Mouse (Mus musculus): ENCODE results near the gene Ccnd2. TPM values are rescaled to one million over a fixed set of nuclear protein-coding genes. Genes with fewer than 3 reads are reported as not detected.
A peak's percentile ranks its signal among the peaks of the same experiment; 100 is the strongest.

The Ccnd2 gene
- 78.2 and 110 TPM in 2 replicates for polyA plus RNA-seq (2014; fragmentation: Nextera tagmentation; extraction: Ambion mirVana)

- no peaks in the 10 kb centered on the region for H3K36me3 ChIP-seq (ENCODE audit: control insufficient read depth, insufficient read depth, low read length)
- H3K27me3 ChIP-seq (ENCODE audit: control insufficient read depth, insufficient read depth, low read length) = peaks cover 28% of the 10 kb centered on the region
- under 1% methylated on average over 39 of the region's 40 CpGs for WGBS
- H3K9ac ChIP-seq (replicated peaks; ENCODE audit: low read depth, low read length) = peak within 1 kb of the TSS; percentile 35
- peak within 1 kb of the TSS; percentile 70 for H3K4me2 ChIP-seq (ENCODE audit: low read depth, low read length)
- ATAC-seq (ENCODE audit: low read depth) = peak; percentile 47
- peaks cover 39% of the 10 kb centered on the region for H3K4me1 ChIP-seq (ENCODE audit: control insufficient read depth, insufficient read depth, low read length)
- H3K9me3 ChIP-seq (ENCODE audit: control insufficient read depth, low read length) = no peaks in the 10 kb centered on the region
- no peak within 1 kb of the TSS for H3K27ac ChIP-seq (ENCODE audit: low read depth, low read length)
- H3K4me3 ChIP-seq (ENCODE audit: low read depth, low read length) = peak within 1 kb of the TSS; percentile 29
These were observed at the start of gene Ccnd2 for GRCm38 (mm10) chr6:127152106-127152951. Gene Ccnd2 (minus strand): TSS chr6:127152193.

DNA sequence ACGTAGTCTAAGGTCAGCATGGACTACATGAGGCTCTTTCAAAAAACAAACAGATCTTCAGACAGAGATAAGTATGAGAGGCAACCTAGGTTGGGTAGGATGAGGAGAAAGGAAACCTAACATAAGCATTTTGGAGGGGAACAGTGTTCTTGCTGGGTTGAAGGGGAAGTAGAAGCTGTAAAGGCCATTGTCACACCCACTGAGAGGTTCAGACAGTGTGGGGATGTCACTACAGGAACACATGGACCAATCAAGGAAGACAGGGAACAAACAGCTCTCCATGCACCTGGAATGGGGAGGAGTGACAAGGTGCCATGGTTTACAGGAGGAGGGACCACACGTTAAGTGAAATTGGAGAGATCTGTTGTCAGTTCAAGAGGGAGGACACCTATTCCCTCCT lies 45.0 kb upstream of the Ccnd2 start:
- WGBS = 91% methylated on average over 2 of the region's 2 CpGs
- Histone ChIP-seq H3K36me3 (ENCODE audit: control insufficient read depth, insufficient read depth, low read length) (no peaks in the 10 kb centered on the region), H3K9ac (replicated peaks; ENCODE audit: low read depth, low read length) (no peak overlapping the region), H3K4me2 (ENCODE audit: low read depth, low read length) (no peak overlapping the region), H3K9me3 (ENCODE audit: control insufficient read depth, low read length) (no peaks in the 10 kb centered on the region), H3K27ac (ENCODE audit: low read depth, low read length) (no peak overlapping the region), H3K4me1 (ENCODE audit: control insufficient read depth, insufficient read depth, low read length) (no peaks in the 10 kb centered on the region), H3K27me3 (ENCODE audit: control insufficient read depth, insufficient read depth, low read length) (no peaks in the 10 kb centered on the region), H3K4me3 (ENCODE audit: low read depth, low read length) (no peak overlapping the region)
- ATAC-seq (ENCODE audit: low read depth) = no peak

DNA sequence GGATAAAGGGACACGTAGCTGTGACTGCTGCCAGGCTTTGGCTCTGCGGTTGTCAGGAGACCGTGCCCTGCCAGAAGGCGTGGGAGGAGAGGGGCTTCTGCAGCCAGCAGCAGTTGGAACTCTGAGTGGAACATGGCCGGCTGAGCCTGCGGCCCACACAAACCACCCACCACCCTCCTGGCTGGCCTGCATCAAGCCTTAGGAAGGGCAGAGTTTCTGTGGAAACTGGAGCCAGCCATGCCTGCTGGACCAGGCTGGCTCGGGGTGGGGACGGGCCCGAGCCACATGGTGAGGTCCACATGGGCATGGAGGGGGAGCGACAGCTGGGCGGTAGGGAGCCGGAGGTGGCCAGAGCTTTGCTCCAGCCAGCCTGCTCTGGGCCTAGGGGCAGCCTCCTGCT lies 29.3 kb upstream of the Ccnd2 start:
- no peaks in the 10 kb centered on the region for H3K4me1 ChIP-seq (ENCODE audit: control insufficient read depth, insufficient read depth, low read length)
- no peak overlapping the region for H3K27ac ChIP-seq (ENCODE audit: low read depth, low read length)
- no peaks in the 10 kb centered on the region for H3K9me3 ChIP-seq (ENCODE audit: control insufficient read depth, low read length)
- no peak overlapping the region for H3K9ac ChIP-seq (replicated peaks; ENCODE audit: low read depth, low read length)
- no peaks in the 10 kb centered on the region for H3K27me3 ChIP-seq (ENCODE audit: control insufficient read depth, insufficient read depth, low read length)
- no peak overlapping the region for H3K4me3 ChIP-seq (ENCODE audit: low read depth, low read length)
- H3K36me3 ChIP-seq (ENCODE audit: control insufficient read depth, insufficient read depth, low read length) = no peaks in the 10 kb centered on the region
- no peak overlapping the region for H3K4me2 ChIP-seq (ENCODE audit: low read depth, low read length)
- ATAC-seq (ENCODE audit: low read depth) = no peak
- WGBS = 83% methylated on average over 12 of the region's 12 CpGs

- Histone ChIP-seq H3K27ac (ENCODE audit: low read depth, low read length) (no peak overlapping the region), H3K4me1 (ENCODE audit: control insufficient read depth, insufficient read depth, low read length) (no peaks in the 10 kb centered on the region), H3K9me3 (ENCODE audit: control insufficient read depth, low read length) (no peaks in the 10 kb centered on the region), H3K4me3 (ENCODE audit: low read depth, low read length) (no peak overlapping the region), H3K36me3 (ENCODE audit: control insufficient read depth, insufficient read depth, low read length) (no peaks in the 10 kb centered on the region), H3K27me3 (ENCODE audit: control insufficient read depth, insufficient read depth, low read length) (no peaks in the 10 kb centered on the region), H3K4me2 (ENCODE audit: low read depth, low read length) (no peak overlapping the region), H3K9ac (replicated peaks; ENCODE audit: low read depth, low read length) (no peak overlapping the region)
- no peak for ATAC-seq (ENCODE audit: low read depth)
- WGBS = 49% methylated on average over 12 of the region's 12 CpGs
These were observed 27.2 kb upstream of the Ccnd2 start for GRCm38 (mm10) chr6:127179056-127179759.

GRCm38 (mm10) chr6:127177962-127178361 lies 26.0 kb upstream of the Ccnd2 start:
- H3K4me3 ChIP-seq (ENCODE audit: low read depth, low read length) = no peak overlapping the region
- 81% methylated on average over 7 of the region's 7 CpGs for WGBS
- H3K4me1 ChIP-seq (ENCODE audit: control insufficient read depth, insufficient read depth, low read length) = no peaks in the 10 kb centered on the region

GRCm38 (mm10) chr6:127177441-127177840 lies 25.4 kb upstream of the Ccnd2 start:
- no peak for ATAC-seq (ENCODE audit: low read depth)
- Histone ChIP-seq H3K4me2 (ENCODE audit: low read depth, low read length) (no peak overlapping the region), H3K4me1 (ENCODE audit: control insufficient read depth, insufficient read depth, low read length) (no peaks in the 10 kb centered on the region), H3K27me3 (ENCODE audit: control insufficient read depth, insufficient read depth, low read length) (no peaks in the 10 kb centered on the region), H3K4me3 (ENCODE audit: low read depth, low read length) (no peak overlapping the region), H3K9me3 (ENCODE audit: control insufficient read depth, low read length) (no peaks in the 10 kb centered on the region), H3K27ac (ENCODE audit: low read depth, low read length) (no peak overlapping the region), H3K36me3 (ENCODE audit: control insufficient read depth, insufficient read depth, low read length) (no peaks in the 10 kb centered on the region), H3K9ac (replicated peaks; ENCODE audit: low read depth, low read length) (no peak overlapping the region)
- 28% methylated on average over 4 of the region's 4 CpGs for WGBS

More at GRCm38 (mm10) chr6:127177962-127178361, 26.0 kb upstream of the Ccnd2 start:
- Histone ChIP-seq H3K36me3 (ENCODE audit: control insufficient read depth, insufficient read depth, low read length) (no peaks in the 10 kb centered on the region), H3K9me3 (ENCODE audit: control insufficient read depth, low read length) (no peaks in the 10 kb centered on the region), H3K27me3 (ENCODE audit: control insufficient read depth, insufficient read depth, low read length) (no peaks in the 10 kb centered on the region), H3K27ac (ENCODE audit: low read depth, low read length) (no peak overlapping the region), H3K9ac (replicated peaks; ENCODE audit: low read depth, low read length) (no peak overlapping the region), H3K4me2 (ENCODE audit: low read depth, low read length) (no peak overlapping the region)
- no peak for ATAC-seq (ENCODE audit: low read depth)

DNA sequence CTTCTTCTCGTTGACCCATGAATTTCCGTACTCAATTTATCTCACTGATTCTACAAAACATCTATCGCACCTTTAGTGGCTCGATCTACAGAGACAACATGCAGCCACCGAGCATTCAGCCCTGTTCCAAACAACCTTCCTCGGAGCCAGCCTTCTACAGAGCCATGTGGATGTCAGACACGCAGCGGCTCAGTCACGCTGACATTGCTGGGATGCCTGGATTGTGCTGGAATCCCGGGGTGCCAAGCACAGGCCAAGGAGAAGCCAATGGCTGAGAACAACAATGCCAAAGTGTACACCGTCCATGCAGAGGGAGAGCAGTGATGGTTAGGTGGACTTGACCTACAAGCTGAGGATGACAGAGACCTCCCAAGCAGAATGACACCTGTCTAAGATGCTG lies 20.5 kb upstream of the Ccnd2 start:
- Histone ChIP-seq H3K27me3 (ENCODE audit: control insufficient read depth, insufficient read depth, low read length) (no peaks in the 10 kb centered on the region), H3K27ac (ENCODE audit: low read depth, low read length) (no peak overlapping the region), H3K36me3 (ENCODE audit: control insufficient read depth, insufficient read depth, low read length) (no peaks in the 10 kb centered on the region), H3K4me1 (ENCODE audit: control insufficient read depth, insufficient read depth, low read length) (no peaks in the 10 kb centered on the region), H3K9ac (replicated peaks; ENCODE audit: low read depth, low read length) (no peak overlapping the region), H3K9me3 (ENCODE audit: control insufficient read depth, low read length) (no peaks in the 10 kb centered on the region), H3K4me3 (ENCODE audit: low read depth, low read length) (no peak overlapping the region), H3K4me2 (ENCODE audit: low read depth, low read length) (no peak overlapping the region)
- WGBS = 86% methylated on average over 11 of the region's 11 CpGs
- no peak for ATAC-seq (ENCODE audit: low read depth)

DNA sequence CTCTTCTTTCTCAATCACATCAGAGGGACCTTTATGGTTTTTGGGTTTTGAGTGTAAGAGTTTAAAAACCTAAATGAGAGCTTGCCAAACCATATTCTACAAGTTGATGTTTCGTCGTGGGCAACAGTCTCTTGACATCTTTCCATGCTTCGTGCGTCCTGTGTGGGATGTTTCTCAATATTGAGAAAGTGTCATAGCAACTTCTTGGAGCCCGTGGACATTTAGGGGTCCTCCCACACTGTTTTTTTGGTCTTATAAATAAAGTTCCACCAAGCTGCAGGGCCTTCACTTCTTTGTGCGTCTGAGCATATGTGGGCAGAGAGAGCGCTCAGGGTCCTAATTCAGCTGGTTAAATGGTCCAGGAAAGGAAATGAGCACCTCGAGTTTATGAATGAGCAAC lies 18.7 kb upstream of the Ccnd2 start:
- no peak for ATAC-seq (ENCODE audit: low read depth)
- H3K9me3 ChIP-seq (ENCODE audit: control insufficient read depth, low read length) = no peaks in the 10 kb centered on the region
- no peak overlapping the region for H3K4me3 ChIP-seq (ENCODE audit: low read depth, low read length)
- H3K4me1 ChIP-seq (ENCODE audit: control insufficient read depth, insufficient read depth, low read length) = no peaks in the 10 kb centered on the region
- 86% methylated on average over 8 of the region's 8 CpGs for WGBS
- H3K9ac ChIP-seq (replicated peaks; ENCODE audit: low read depth, low read length) = no peak overlapping the region
- H3K27me3 ChIP-seq (ENCODE audit: control insufficient read depth, insufficient read depth, low read length) = no peaks in the 10 kb centered on the region
- no peaks in the 10 kb centered on the region for H3K36me3 ChIP-seq (ENCODE audit: control insufficient read depth, insufficient read depth, low read length)
- H3K4me2 ChIP-seq (ENCODE audit: low read depth, low read length) = no peak overlapping the region
- no peak overlapping the region for H3K27ac ChIP-seq (ENCODE audit: low read depth, low read length)

- WGBS = 83% methylated on average over 4 of the region's 4 CpGs
- no peak overlapping the region for H3K9ac ChIP-seq (replicated peaks; ENCODE audit: low read depth, low read length)
- H3K4me2 ChIP-seq (ENCODE audit: low read depth, low read length) = no peak overlapping the region
- no peaks in the 10 kb centered on the region for H3K27me3 ChIP-seq (ENCODE audit: control insufficient read depth, insufficient read depth, low read length)
- no peak overlapping the region for H3K4me3 ChIP-seq (ENCODE audit: low read depth, low read length)
- H3K36me3 ChIP-seq (ENCODE audit: control insufficient read depth, insufficient read depth, low read length) = no peaks in the 10 kb centered on the region
- H3K27ac ChIP-seq (ENCODE audit: low read depth, low read length) = no peak overlapping the region
- no peaks in the 10 kb centered on the region for H3K4me1 ChIP-seq (ENCODE audit: control insufficient read depth, insufficient read depth, low read length)
- ATAC-seq (ENCODE audit: low read depth) = no peak
- no peaks in the 10 kb centered on the region for H3K9me3 ChIP-seq (ENCODE audit: control insufficient read depth, low read length)
These were observed 13.7 kb upstream of the Ccnd2 start for GRCm38 (mm10) chr6:127165663-127166062.

All from neural tube, embryonic 14.5 days (tissue).